Mouse (Mus musculus): ENCODE data around the gene Lrrc8a.
A peak's percentile ranks its signal among the peaks of the same experiment; 100 is the strongest.

Lrrc8a gene

DNA sequence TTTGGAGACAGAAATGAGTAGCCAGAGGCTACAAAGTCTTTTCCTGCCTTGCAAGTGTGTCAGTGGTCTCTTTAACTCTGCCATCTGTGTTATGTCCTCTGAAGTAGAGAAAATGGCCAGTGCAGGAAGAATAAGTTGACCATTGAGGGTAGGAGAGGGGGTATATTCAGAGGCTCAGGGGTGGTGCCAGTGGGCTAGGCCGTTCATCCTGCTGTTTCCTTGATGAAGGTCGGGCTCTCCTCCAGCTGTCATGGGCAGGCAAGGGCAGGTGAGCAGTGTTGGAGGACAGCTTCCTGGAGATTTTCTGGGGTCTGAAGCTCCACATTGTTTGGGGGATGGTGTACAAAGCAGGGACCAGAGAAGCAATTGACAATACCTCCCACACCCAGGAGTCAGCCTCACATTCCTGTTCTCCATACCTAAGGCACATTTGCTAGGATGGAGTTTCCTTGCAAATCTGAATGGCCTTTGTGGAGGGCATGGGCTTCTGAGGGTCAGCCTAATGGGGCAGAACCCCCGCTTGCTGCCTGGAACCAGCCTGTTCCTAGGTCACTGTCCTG, 1.5 kb downstream of the Lrrc8a start:
- DNase-seq (ENCODE audit: low spot score in 2 of 2): no peak

- DNase-seq (ENCODE audit: low spot score in 2 of 2): peak; percentile 40 to 43
These were observed 2.3 kb downstream of the Lrrc8a start for GRCm38 (mm10) chr2:30239777-30240176.

DNA sequence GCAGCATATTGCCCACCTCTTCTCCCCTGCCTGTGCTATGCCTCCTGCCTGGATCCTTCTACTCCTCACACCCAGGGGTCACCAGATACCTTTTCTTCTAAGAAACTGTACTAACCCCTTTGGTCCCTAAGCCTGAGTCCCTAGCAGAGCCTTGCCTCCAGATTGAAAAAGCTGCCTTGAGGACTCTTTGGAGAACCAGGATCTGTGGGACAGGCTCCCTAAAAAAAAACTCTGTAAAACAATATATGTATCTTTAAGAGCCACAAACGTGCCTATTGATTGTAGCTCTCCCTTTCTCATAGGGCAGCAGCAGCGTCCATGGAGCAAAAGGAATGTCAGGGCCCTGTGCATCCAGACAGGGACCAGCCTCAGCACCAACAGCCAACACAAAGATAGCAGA, 2.8 kb downstream of the Lrrc8a start, which contains the start of gene Gm28035:
Gene Gm28035 (plus strand): TSS at position 301 of the 400 bp plus-strand sequence.
- DNase-seq (ENCODE audit: low spot score in 2 of 2): no peak

DNA sequence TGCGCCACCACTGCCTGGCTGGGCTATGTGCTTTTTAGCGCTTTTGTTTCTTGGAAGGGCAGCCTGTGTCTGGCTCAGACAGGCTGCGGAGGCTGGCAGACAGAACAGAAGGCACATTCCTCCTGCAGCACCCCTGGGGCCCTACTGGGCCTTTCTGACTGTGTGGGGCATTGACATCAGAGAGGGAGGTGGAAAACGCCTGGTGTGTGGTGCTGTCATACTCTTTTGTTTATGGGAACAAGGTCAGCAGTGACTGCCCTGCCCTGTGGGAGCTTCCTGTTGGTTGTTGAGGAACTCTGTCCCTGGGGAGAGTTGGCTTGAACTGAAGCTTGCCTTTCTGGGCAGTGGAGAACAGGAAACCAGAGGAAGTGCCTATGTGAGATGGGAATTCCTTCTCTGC, 5.0 kb downstream of the Lrrc8a start:
- DNase-seq (ENCODE audit: low spot score in 2 of 2): no peak

DNA sequence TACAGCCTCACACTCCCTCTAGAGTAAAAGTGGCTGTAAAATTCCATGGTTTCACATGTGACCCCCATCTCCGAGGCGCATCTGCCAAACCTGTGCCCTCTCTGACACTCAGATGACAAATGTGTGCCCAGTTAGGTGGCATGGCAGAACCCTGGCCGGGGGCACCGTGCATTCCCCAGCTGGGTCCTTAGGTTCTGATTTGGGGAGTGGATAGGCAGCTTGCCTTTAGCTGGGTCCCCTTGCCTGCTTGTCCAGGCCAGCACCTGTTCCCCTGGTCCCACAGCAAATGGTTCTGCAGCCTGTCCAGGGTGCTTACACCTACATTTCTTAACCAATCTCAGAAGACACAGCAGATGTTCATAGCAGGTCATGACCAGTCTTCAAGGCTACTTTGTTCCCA, 5.9 kb downstream of the Lrrc8a start:
- DNase-seq (ENCODE audit: low spot score in 2 of 2): no peak

DNA sequence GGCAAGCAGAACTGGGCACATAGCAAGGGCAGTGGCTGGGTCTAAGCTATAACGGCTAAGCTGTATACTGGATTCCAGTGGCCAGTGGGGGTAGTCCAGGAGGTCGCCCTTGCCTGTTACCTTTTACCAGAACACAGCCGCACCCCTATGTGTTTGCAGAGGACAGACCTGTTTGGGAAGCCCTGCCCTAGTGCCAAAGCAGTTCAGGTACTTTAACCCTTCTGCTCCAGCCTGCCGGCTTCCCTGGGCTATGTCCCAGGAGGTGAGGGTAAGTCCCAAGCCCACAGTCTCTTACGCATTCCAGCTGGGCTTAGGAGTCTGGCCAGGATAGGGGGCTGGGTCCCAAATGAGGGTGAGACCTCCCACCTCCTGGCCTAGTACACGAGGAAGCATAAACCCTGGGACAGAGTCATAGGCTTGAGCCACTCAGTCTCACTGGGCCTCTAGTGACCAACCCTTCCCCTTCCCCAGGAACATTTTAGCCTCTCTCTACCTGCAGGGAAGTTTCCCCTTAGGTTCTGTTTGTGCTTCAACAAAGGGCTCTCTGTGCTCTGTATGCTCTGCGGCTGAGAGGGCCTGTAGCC, 7.2 kb downstream of the Lrrc8a start:
- no peak for DNase-seq (ENCODE audit: low spot score in 2 of 2)

GRCm38 (mm10) chr2:30247036-30247435, 9.5 kb downstream of the Lrrc8a start:
- no peak for DNase-seq (ENCODE audit: low spot score in 2 of 2)

GRCm38 (mm10) chr2:30247681-30248080, 10.2 kb downstream of the Lrrc8a start:
- DNase-seq (ENCODE audit: low spot score in 2 of 2): no peak

DNA sequence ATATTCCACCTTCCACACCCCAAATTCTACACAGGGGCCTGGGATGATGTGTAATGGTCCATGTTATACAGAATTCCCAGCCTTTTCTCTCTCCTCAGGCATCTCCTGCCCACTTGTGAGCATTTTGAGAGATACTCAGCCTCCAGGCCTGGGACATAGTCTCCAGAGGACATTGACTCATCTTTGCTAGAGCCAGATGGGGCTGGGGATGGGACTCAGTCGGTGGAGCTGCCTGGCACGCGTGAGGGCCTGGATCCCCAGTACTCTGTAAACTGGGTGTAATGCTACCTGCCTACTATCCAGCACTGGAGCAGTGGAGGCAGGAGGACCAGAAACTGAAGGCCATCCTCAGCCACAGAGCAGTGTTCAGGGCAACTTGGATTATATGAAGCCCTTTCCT, 11.7 kb downstream of the Lrrc8a start:
- DNase-seq (ENCODE audit: low spot score in 2 of 2): no peak

DNA sequence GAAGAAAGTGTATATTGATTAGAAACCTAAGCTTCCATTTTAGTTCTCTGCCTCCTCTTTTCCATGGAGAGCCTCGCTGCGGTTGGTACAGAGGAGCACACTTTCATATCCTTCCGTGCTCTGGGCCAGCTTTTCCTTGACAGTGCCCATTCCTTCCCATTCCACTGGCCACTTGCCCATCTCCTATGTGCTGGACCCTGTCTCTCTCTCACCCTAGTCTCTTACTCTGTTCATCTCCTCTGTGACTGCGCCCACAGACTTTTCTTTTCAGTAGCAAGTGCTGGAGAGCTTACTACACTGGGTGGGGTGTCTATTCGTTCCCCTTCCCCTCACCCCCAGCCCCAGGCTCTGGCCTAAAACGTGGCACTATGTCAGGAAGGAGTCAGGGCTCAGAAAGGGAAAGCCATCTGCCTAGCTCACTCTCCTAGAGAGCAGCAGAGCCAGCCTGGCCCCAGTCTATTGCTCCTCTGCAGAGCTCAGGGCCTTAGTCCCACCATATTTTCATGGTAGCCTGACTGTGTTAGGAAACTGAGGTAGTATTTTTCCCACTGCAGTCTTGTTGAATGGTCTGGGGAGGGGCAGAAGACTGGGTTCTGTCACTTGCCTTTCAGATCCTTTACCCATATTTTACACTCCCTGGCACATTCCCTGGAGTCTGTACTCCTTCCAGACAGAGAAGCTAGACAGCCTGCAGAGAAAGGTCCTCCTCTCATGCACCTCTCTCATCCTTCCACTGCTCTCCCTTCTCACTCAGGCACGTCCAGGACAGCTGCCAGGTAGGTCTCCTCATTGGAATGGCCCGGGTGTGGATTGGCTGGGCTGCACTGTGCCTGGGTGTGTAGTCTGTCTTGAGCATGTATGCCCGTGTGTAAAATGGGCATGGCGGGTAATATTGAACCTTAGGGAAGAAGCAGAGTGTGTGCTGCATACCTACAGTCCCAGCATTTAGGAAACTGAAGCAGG, 12.9 kb downstream of the Lrrc8a start:
- DNase-seq (ENCODE audit: low spot score in 2 of 2): no peak

GRCm38 (mm10) chr2:30251417-30252104, 14.0 kb downstream of the Lrrc8a start:
- DNase-seq (ENCODE audit: low spot score in 2 of 2): peak; percentile 87

- DNase-seq (ENCODE audit: low spot score in 2 of 2): no peak
These were observed 15.0 kb downstream of the Lrrc8a start for GRCm38 (mm10) chr2:30252521-30252920.

GRCm38 (mm10) chr2:30253809-30254208, 16.3 kb downstream of the Lrrc8a start:
- DNase-seq (ENCODE audit: low spot score in 2 of 2): no peak

GRCm38 (mm10) chr2:30255631-30256395, 18.3 kb downstream of the Lrrc8a start:
- DNase-seq (ENCODE audit: low spot score in 2 of 2): no peak

GRCm38 (mm10) chr2:30256616-30257350, 19.3 kb downstream of the Lrrc8a start:
- no peak for DNase-seq (ENCODE audit: low spot score in 2 of 2)

GRCm38 (mm10) chr2:30257699-30258460, 20.4 kb downstream of the Lrrc8a start:
- DNase-seq (ENCODE audit: low spot score in 2 of 2): no peak

DNA sequence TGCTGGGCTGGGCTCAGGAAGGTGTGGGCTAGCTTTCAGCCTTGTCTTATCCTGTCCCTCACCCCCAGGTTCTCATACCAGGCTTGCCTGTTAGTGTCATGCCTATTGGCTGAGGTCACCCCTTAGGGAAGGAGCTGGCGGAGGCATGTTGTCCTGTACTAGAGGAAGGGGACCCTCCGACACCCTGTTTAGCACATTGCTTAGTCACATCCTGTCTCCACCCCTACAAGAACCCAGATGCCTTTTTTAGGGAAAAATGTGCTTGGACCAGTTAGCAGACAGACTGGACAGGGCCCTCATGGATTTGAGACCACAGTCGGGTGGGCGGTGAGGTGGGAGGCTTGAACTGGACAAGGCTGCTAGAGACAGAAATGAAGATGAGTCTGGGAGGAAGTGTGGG, 21.1 kb downstream of the Lrrc8a start:
- no peak for DNase-seq (ENCODE audit: low spot score in 2 of 2)

DNA sequence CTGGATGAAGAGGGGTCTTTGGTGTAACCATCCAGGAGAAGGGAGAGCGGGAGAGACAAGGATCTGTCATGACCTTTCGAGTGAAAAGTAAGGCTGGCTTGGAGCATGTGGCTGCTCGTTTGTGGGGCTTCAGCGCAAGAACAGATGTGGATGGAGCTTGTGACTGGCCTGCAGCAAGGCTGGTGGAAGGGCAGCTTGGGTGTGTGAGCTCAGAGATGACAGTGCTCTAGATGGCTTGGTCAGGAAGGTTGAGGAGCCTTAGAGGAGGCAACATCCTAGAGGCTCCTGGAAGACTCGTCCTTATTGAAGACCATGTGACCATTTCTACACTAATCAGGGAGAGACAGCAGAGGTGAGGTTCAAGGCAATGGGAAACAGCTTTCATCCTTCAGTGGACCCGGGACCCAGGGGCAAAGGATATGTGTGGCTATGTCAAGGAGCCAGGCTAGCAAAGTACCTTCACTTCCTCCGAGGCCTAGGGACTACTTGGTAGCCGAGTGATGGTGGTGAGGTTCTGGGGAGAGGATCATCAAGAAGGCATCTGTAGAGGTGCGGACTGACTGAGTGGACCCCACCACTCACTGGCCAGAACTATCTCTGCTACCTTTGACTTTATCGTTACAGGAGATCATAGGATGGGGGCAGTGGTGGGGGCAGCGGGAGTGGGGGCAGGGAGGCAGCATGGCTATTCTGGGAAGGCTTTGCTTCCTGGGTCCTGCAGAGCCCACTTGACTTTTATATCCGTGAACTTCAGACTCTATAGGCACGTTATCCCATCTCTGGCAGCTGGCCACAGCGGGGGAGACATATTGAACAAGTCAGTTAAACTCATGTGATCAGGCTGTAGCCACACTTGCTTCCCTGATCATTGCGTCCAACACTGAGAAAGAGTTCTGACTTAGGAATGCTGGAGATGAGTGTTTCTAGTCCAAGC, 21.9 kb downstream of the Lrrc8a start:
- no peak for DNase-seq (ENCODE audit: low spot score in 2 of 2)
